Mouse (Mus musculus) heart, adult 2 months (tissue): ENCODE data around the gene Timeless. TPM values are rescaled to one million over a fixed set of nuclear protein-coding genes. Genes with fewer than 3 reads are reported as not detected.
A peak's percentile ranks its signal among the peaks of the same experiment; 100 is the strongest.
"Not testable (repeated sequence)": the region's sequence is repeated elsewhere in the genome, so short reads cannot be mapped to it uniquely, and the experiment has no call there.

Experiments used
- DNase-seq, 2 experiments: peaks; one replicate each; pipeline ENCODE4 v3.0.0; 2021
- H3K27ac ChIP-seq: fragments of 200-600 bp; 2 replicates; pipeline ENCODE4 v1.8.1; 2022
- H3K27me3 ChIP-seq: fragments of 200-500 bp; 2 replicates; pipeline ENCODE4 v1.6.1; 2012; ENCODE audit warnings: mild to moderate bottlenecking, low read length, inconsistent platforms, mixed read lengths; ENCODE audit not compliant: control insufficient read depth, insufficient read depth
- H3K36me3 ChIP-seq: fragments of 200-500 bp; 2 replicates; pipeline ENCODE4 v1.6.1; 2012; ENCODE audit warnings: low read length, inconsistent platforms; ENCODE audit not compliant: control insufficient read depth, insufficient read depth
- H3K4me1 ChIP-seq: fragments of 200-500 bp; 2 replicates; pipeline ENCODE4 v1.6.1; 2011; ENCODE audit warnings: low read length; ENCODE audit not compliant: control insufficient read depth, insufficient read depth
- H3K4me3 ChIP-seq: fragments of 200-600 bp; 2 replicates; pipeline ENCODE4 v1.8.1; 2022
- H3K79me2 ChIP-seq: fragments of 200-500 bp; replicated peaks from 2 replicates; pipeline ENCODE4 v1.6.1; 2012; ENCODE audit warnings: mild to moderate bottlenecking, inconsistent platforms, low read length, moderate library complexity, mixed read lengths; ENCODE audit not compliant: control insufficient read depth, insufficient read depth
- H3K9ac ChIP-seq: fragments of 200-500 bp; 2 replicates; pipeline ENCODE4 v1.6.1; 2012; ENCODE audit warnings: low read depth, mild to moderate bottlenecking, control low read depth, inconsistent platforms, low read length, mixed read lengths
- CTCF ChIP-seq: fragments of 200-600 bp; IDR thresholded peaks from 2 replicates; pipeline ENCODE4 v1.8.1; 2022; ENCODE audit warnings: antibody characterized with exemption, mild to moderate bottlenecking, moderate library complexity
- EP300 ChIP-seq: fragments of 200-500 bp; IDR thresholded peaks from 2 replicates; pipeline ENCODE4 v1.6.1; 2011; ENCODE audit warnings: low read depth, low read length, control low read depth; ENCODE audit not compliant: insufficient read depth
- POLR2A ChIP-seq: fragments of 200-500 bp; IDR thresholded peaks from 2 replicates; pipeline ENCODE4 v1.6.1; 2011; ENCODE audit warnings: mild to moderate bottlenecking, low read depth, low read length, control low read depth; ENCODE audit not compliant: insufficient read depth
- WGBS: fragments of 180-500 bp; shearing (Covaris S2); methylation state at CpG from one replicate; pipeline ENCODE4 v1.1.7; 2018; 5-methylcytosine and 5-hydroxymethylcytosine counted together
- intact Hi-C: fragments of 180-260 bp; cut with DNase I; formaldehyde crosslinking; loops from one replicate; pipeline ENCODE4 v1.15.1; 2025
- polyA plus RNA-seq: library from polyadenylated mRNA; depleted of rRNA; stranded (reverse); fragments of >200 nt; gene quantifications from 2 replicates; pipeline ENCODE4 v1.2.3, GENCODE M21; 2012
- total RNA-seq, 2 experiments: library from RNA; stranded (reverse); gene quantifications; 2 replicates each; pipeline ENCODE4 v1.2.3; 2021

Gene Timeless
- total and polyA plus RNA-seq, 3 experiments, result 5.7 to 7.6 (median 6.5) TPM

GRCm38 (mm10) chr10:128253677-128254255 lies 21.9 kb downstream of the Timeless start, which contains the start of gene Apon:
TSS of gene Apon (plus strand) at chr10:128254096.
- Histone ChIP-seq H3K27ac (no peak within 1 kb of the TSS), H3K9ac (no peak within 1 kb of the TSS), H3K36me3 (no peaks in the 10 kb centered on the region), H3K27me3 (no peaks in the 10 kb centered on the region), H3K4me1 (no peaks in the 10 kb centered on the region), H3K4me3 (no peak within 1 kb of the TSS), H3K79me2 (no peaks in the 10 kb centered on the region)
- TF ChIP-seq CTCF, result no peak
- no peak for TF ChIP-seq EP300
- no peak for TF ChIP-seq POLR2A
- intact Hi-C loops, result no loop called here
- 82% methylated on average over 4 of the region's 4 CpGs for WGBS
- no peak for DNase-seq

- intact Hi-C loops, result no loop called here
- no peaks in the 10 kb centered on the region for H3K36me3 ChIP-seq
- 82% methylated on average over 8 of the region's 8 CpGs for WGBS
- H3K9ac ChIP-seq, result no peak overlapping the region
- H3K79me2 ChIP-seq, result no peaks in the 10 kb centered on the region
- DNase-seq, result no peak
- no peak overlapping the region for H3K4me3 ChIP-seq
- H3K27me3 ChIP-seq, result no peaks in the 10 kb centered on the region
- TF ChIP-seq POLR2A (no peak), EP300 (no peak)
- no peak overlapping the region for H3K27ac ChIP-seq
- no peaks in the 10 kb centered on the region for H3K4me1 ChIP-seq
Measured at GRCm38 (mm10) chr10:128255925-128256324, 24.1 kb downstream of the Timeless start.

GRCm38 (mm10) chr10:128256328-128256727 lies 24.5 kb downstream of the Timeless start:
- no peaks in the 10 kb centered on the region for H3K27me3 ChIP-seq
- intact Hi-C loops, result no loop called here
- H3K4me3 ChIP-seq, result no peak overlapping the region
- 88% methylated on average over 8 of the region's 8 CpGs for WGBS
- no peaks in the 10 kb centered on the region for H3K4me1 ChIP-seq
- H3K79me2 ChIP-seq, result no peaks in the 10 kb centered on the region
- DNase-seq, result no peak
- TF ChIP-seq EP300 (no peak), CTCF (no peak), POLR2A (no peak)
- no peak overlapping the region for H3K9ac ChIP-seq
- no peak overlapping the region for H3K27ac ChIP-seq
- H3K36me3 ChIP-seq, result no peaks in the 10 kb centered on the region

- TF ChIP-seq POLR2A (no peak), CTCF (no peak), EP300 (no peak)
- Histone ChIP-seq H3K4me3 (no peak overlapping the region), H3K4me1 (no peaks in the 10 kb centered on the region), H3K27ac (no peak overlapping the region), H3K9ac (no peak overlapping the region), H3K27me3 (no peaks in the 10 kb centered on the region), H3K79me2 (no peaks in the 10 kb centered on the region), H3K36me3 (no peaks in the 10 kb centered on the region)
- DNase-seq, result peak in 1 of 2 experiments; percentile 45
- intact Hi-C loops, result no loop called here
- WGBS, result 56% methylated on average over 4 of the region's 4 CpGs
Measured at GRCm38 (mm10) chr10:128258953-128259352, 27.1 kb downstream of the Timeless start.

GRCm38 (mm10) chr10:128259946-128260345 lies 28.1 kb downstream of the Timeless start:
- no peak overlapping the region for H3K9ac ChIP-seq
- WGBS, result 91% methylated on average over 5 of the region's 5 CpGs
- H3K4me1 ChIP-seq, result no peaks in the 10 kb centered on the region

GRCm38 (mm10) chr10:128260376-128260775 lies 28.5 kb downstream of the Timeless start:
- H3K27ac ChIP-seq, H3K36me3 ChIP-seq, H3K27me3 ChIP-seq, intact Hi-C loops, H3K9ac ChIP-seq, H3K4me3 ChIP-seq, H3K79me2 ChIP-seq, H3K4me1 ChIP-seq, DNase-seq: not testable (repeated sequence)
- 93% methylated on average over 7 of the region's 7 CpGs for WGBS

More at GRCm38 (mm10) chr10:128259946-128260345, 28.1 kb downstream of the Timeless start:
- Histone ChIP-seq H3K27me3 (no peaks in the 10 kb centered on the region), H3K79me2 (no peaks in the 10 kb centered on the region), H3K4me3 (no peak overlapping the region), H3K27ac (no peak overlapping the region), H3K36me3 (no peaks in the 10 kb centered on the region)
- TF ChIP-seq EP300 (no peak), CTCF (no peak), POLR2A (no peak)
- no peak for DNase-seq
- intact Hi-C loops, result no loop called here
